Mouse (Mus musculus): ENCODE measurements around the gene Ptafr. TPM values are rescaled to one million over a fixed set of nuclear protein-coding genes. Genes with fewer than 3 reads are reported as not detected.

Gene Ptafr
- 3.2 and 6.7 TPM in 2 replicates for polyA plus RNA-seq (2011; ENCODE audit: insufficient read depth, insufficient read length, low replicate concordance, missing spikeins)

- WGBS, result 2% methylated on average over 4 of the region's 4 CpGs
- peak within 1 kb of the TSS; percentile 70 for H3K27ac ChIP-seq (ENCODE audit: control insufficient read depth, insufficient read depth, low read depth, low read length, poor library complexity)
- TF ChIP-seq POLR2A (IDR thresholded peaks at IDR 0.05; ENCODE audit: borderline replicate concordance, control insufficient read depth, low read depth, low read length) (peak; percentile 76), CTCF (IDR thresholded peaks at IDR 0.05; ENCODE audit: control insufficient read depth, insufficient read depth, low read length) (no peak)
Measured at GRCm38 (mm10) chr4:132563965-132564364, at the start of gene Ptafr. Ptafr (plus strand) TSS chr4:132564067.

GRCm38 (mm10) chr4:132514555-132515135, 49.2 kb upstream of the Ptafr start:
- Histone ChIP-seq H3K4me3 (replicated peaks; ENCODE audit: control insufficient read depth, low read depth, low read length) (peak overlapping the region; percentile 78), H3K4me1 (ENCODE audit: control insufficient read depth, insufficient read depth, low read length) (peaks cover 5% of the 10 kb centered on the region), H3K27ac (ENCODE audit: control insufficient read depth, insufficient read depth, low read depth, low read length, poor library complexity) (no peak overlapping the region; the same call in 1 of the 2 replicates)
- no peak for TF ChIP-seq POLR2A (IDR thresholded peaks at IDR 0.05; ENCODE audit: borderline replicate concordance, control insufficient read depth, low read depth, low read length)
- peak; percentile 85 for TF ChIP-seq CTCF (IDR thresholded peaks at IDR 0.05; ENCODE audit: control insufficient read depth, insufficient read depth, low read length)
- 1% methylated on average over 21 of the region's 21 CpGs for WGBS

More at GRCm38 (mm10) chr4:132563965-132564364, at the start of gene Ptafr:
- Histone ChIP-seq H3K4me3 (replicated peaks; ENCODE audit: control insufficient read depth, low read depth, low read length) (peak within 1 kb of the TSS; percentile 67), H3K4me1 (ENCODE audit: control insufficient read depth, insufficient read depth, low read length) (peaks cover 9% of the 10 kb centered on the region; the same call in 1 of the 2 replicates)

GRCm38 (mm10) chr4:132515369-132516155, 48.3 kb upstream of the Ptafr start:
- peak overlapping the region; percentile 78 for H3K4me3 ChIP-seq (replicated peaks; ENCODE audit: control insufficient read depth, low read depth, low read length)
- H3K4me1 ChIP-seq (ENCODE audit: control insufficient read depth, insufficient read depth, low read length), result peaks cover 5% of the 10 kb centered on the region
- WGBS, result 18% methylated on average over 22 of the region's 22 CpGs
- H3K27ac ChIP-seq (ENCODE audit: control insufficient read depth, insufficient read depth, low read depth, low read length, poor library complexity), result peak overlapping the region; percentile 63
- TF ChIP-seq CTCF (IDR thresholded peaks at IDR 0.05; ENCODE audit: control insufficient read depth, insufficient read depth, low read length) (no peak), POLR2A (IDR thresholded peaks at IDR 0.05; ENCODE audit: borderline replicate concordance, control insufficient read depth, low read depth, low read length) (no peak; the same call in 1 of the 2 replicates)

- H3K4me3 ChIP-seq (replicated peaks; ENCODE audit: control insufficient read depth, low read depth, low read length), result no peak overlapping the region
- no peak overlapping the region for H3K27ac ChIP-seq (ENCODE audit: control insufficient read depth, insufficient read depth, low read depth, low read length, poor library complexity)
- 73% methylated on average over 8 of the region's 8 CpGs for WGBS
- peaks cover 5% of the 10 kb centered on the region for H3K4me1 ChIP-seq (ENCODE audit: control insufficient read depth, insufficient read depth, low read length)
- TF ChIP-seq POLR2A (IDR thresholded peaks at IDR 0.05; ENCODE audit: borderline replicate concordance, control insufficient read depth, low read depth, low read length) (no peak), CTCF (IDR thresholded peaks at IDR 0.05; ENCODE audit: control insufficient read depth, insufficient read depth, low read length) (no peak)
Measured at GRCm38 (mm10) chr4:132518066-132518465, 45.8 kb upstream of the Ptafr start.

GRCm38 (mm10) chr4:132519188-132519587, 44.7 kb upstream of the Ptafr start:
- Histone ChIP-seq H3K4me3 (replicated peaks; ENCODE audit: control insufficient read depth, low read depth, low read length) (no peak overlapping the region), H3K27ac (ENCODE audit: control insufficient read depth, insufficient read depth, low read depth, low read length, poor library complexity) (no peak overlapping the region), H3K4me1 (ENCODE audit: control insufficient read depth, insufficient read depth, low read length) (no peaks in the 10 kb centered on the region)
- TF ChIP-seq CTCF (IDR thresholded peaks at IDR 0.05; ENCODE audit: control insufficient read depth, insufficient read depth, low read length) (no peak), POLR2A (IDR thresholded peaks at IDR 0.05; ENCODE audit: borderline replicate concordance, control insufficient read depth, low read depth, low read length) (no peak)
- WGBS, result 80% methylated on average over 3 of the region's 3 CpGs

- H3K27ac ChIP-seq (ENCODE audit: control insufficient read depth, insufficient read depth, low read depth, low read length, poor library complexity), result no peak overlapping the region
- TF ChIP-seq CTCF (IDR thresholded peaks at IDR 0.05; ENCODE audit: control insufficient read depth, insufficient read depth, low read length), result no peak
- TF ChIP-seq POLR2A (IDR thresholded peaks at IDR 0.05; ENCODE audit: borderline replicate concordance, control insufficient read depth, low read depth, low read length), result no peak
- H3K4me1 ChIP-seq (ENCODE audit: control insufficient read depth, insufficient read depth, low read length), result peaks cover 4% of the 10 kb centered on the region; the same call in 1 of the 2 replicates
- H3K4me3 ChIP-seq (replicated peaks; ENCODE audit: control insufficient read depth, low read depth, low read length), result no peak overlapping the region
- WGBS, result 62% methylated on average over 11 of the region's 11 CpGs
Measured at GRCm38 (mm10) chr4:132524321-132524741, 39.5 kb upstream of the Ptafr start.

- WGBS, result 67% methylated on average over 6 of the region's 6 CpGs
- H3K4me1 ChIP-seq (ENCODE audit: control insufficient read depth, insufficient read depth, low read length), result peaks cover 4% of the 10 kb centered on the region; the same call in 1 of the 2 replicates
- H3K27ac ChIP-seq (ENCODE audit: control insufficient read depth, insufficient read depth, low read depth, low read length, poor library complexity), result no peak overlapping the region
Measured at GRCm38 (mm10) chr4:132524808-132525207, 39.1 kb upstream of the Ptafr start.

GRCm38 (mm10) chr4:132526678-132527077, 37.2 kb upstream of the Ptafr start:
- TF ChIP-seq POLR2A (IDR thresholded peaks at IDR 0.05; ENCODE audit: borderline replicate concordance, control insufficient read depth, low read depth, low read length) (no peak), CTCF (IDR thresholded peaks at IDR 0.05; ENCODE audit: control insufficient read depth, insufficient read depth, low read length) (peak; percentile 47)
- Histone ChIP-seq H3K4me3 (replicated peaks; ENCODE audit: control insufficient read depth, low read depth, low read length) (no peak overlapping the region), H3K4me1 (ENCODE audit: control insufficient read depth, insufficient read depth, low read length) (peaks cover 4% of the 10 kb centered on the region; the same call in 1 of the 2 replicates), H3K27ac (ENCODE audit: control insufficient read depth, insufficient read depth, low read depth, low read length, poor library complexity) (no peak overlapping the region)
- WGBS, result 20% methylated on average over 2 of the region's 2 CpGs

More at GRCm38 (mm10) chr4:132524808-132525207, 39.1 kb upstream of the Ptafr start:
- TF ChIP-seq POLR2A (IDR thresholded peaks at IDR 0.05; ENCODE audit: borderline replicate concordance, control insufficient read depth, low read depth, low read length) (no peak), CTCF (IDR thresholded peaks at IDR 0.05; ENCODE audit: control insufficient read depth, insufficient read depth, low read length) (no peak)
- H3K4me3 ChIP-seq (replicated peaks; ENCODE audit: control insufficient read depth, low read depth, low read length), result no peak overlapping the region
